12 mouse cellular contexts compared by ENCODE assay signal in genomic region chr10:79797326-79797725, GRCm38 (mm10). TPM values are rescaled to one million over a fixed set of nuclear protein-coding genes. Genes with fewer than 3 reads are reported as not detected.
DNase-seq lines count a peak whose midpoint lies in the region; ATAC-seq and TF ChIP-seq lines count a peak whose summit lies in the region.
"Had no signal": no experiment of that assay in that cellular context is flagged by ENCODE, and none has a peak within 500 bp of the region (broad histone marks: within the 10 kb centered on the region; RNA-seq: fewer than 3 reads in every experiment).

No protein-coding gene starts in this region.

- peaks cover 14% of the 10 kb centered on the region for H3K36me3 ChIP-seq in forebrain, embryonic 12.5 days (replicated peaks)
- no peaks in the 10 kb centered on the region for H3K36me3 ChIP-seq in midbrain, embryonic 16.5 days (ENCODE audit: control insufficient read depth, insufficient read depth, low read length)
- H3K36me3 ChIP-seq: G1E; liver, embryonic 15.5 days had no signal

- H3K27ac ChIP-seq in layer of hippocampus, adult 2 months: peak overlapping the region; percentile 76
- H3K27ac ChIP-seq in forebrain, embryonic 12.5 days: 0 out of 2 replicates have a peak overlapping the region, but pooled peaks have one; percentile 42
- H3K27ac ChIP-seq in midbrain, embryonic 16.5 days (ENCODE audit: low read length): no peak overlapping the region
- H3K27ac ChIP-seq: liver, embryonic 15.5 days had no signal

- H3K27me3 ChIP-seq in forebrain, embryonic 12.5 days: no peaks in the 10 kb centered on the region
- H3K27me3 ChIP-seq in midbrain, embryonic 16.5 days (ENCODE audit: control insufficient read depth, insufficient read depth, low read depth, low read length): no peaks in the 10 kb centered on the region

- peaks cover 62% of the 10 kb centered on the region for H3K4me1 ChIP-seq in forebrain, embryonic 12.5 days
- peaks cover 30% of the 10 kb centered on the region for H3K4me1 ChIP-seq in midbrain, embryonic 16.5 days (ENCODE audit: control insufficient read depth, insufficient read depth, low read length)

- H3K4me3 ChIP-seq in layer of hippocampus, adult 2 months: peak overlapping the region; percentile 23; the same call in 1 of the 2 replicates
- H3K4me3 ChIP-seq in forebrain, embryonic 12.5 days (replicated peaks): no peak overlapping the region
- no peak overlapping the region for H3K4me3 ChIP-seq in midbrain, embryonic 16.5 days (ENCODE audit: low read depth, low read length)
- H3K4me3 ChIP-seq: liver, embryonic 15.5 days had no signal

- intact Hi-C loops in heart, postnatal 36 days (cut with DNase I): no loop called here

- WGBS in forebrain, embryonic 12.5 days: 61% methylated on average over 15 of the region's 15 CpGs
- 45% methylated on average over 15 of the region's 15 CpGs for WGBS in midbrain, embryonic 16.5 days

- no peak for ATAC-seq in forebrain, embryonic 12.5 days (ENCODE audit: low FRiP score)
- no peak for ATAC-seq in midbrain, embryonic 16.5 days

- H3K9ac ChIP-seq in forebrain, embryonic 12.5 days: no peak overlapping the region
- peak overlapping the region; percentile 33; the same call in 1 of the 2 replicates for H3K9ac ChIP-seq in midbrain, embryonic 16.5 days (ENCODE audit: low read depth, low read length)
- H3K9ac ChIP-seq: liver, embryonic 15.5 days had no signal

- H3K4me2 ChIP-seq in forebrain, embryonic 12.5 days: peak overlapping the region; percentile 31
- peak overlapping the region; percentile 33 for H3K4me2 ChIP-seq in midbrain, embryonic 16.5 days (ENCODE audit: low read length)
- H3K4me2 ChIP-seq: liver, embryonic 15.5 days had no signal

- H3K9me3 ChIP-seq in forebrain, embryonic 12.5 days: no peaks in the 10 kb centered on the region
- H3K9me3 ChIP-seq in midbrain, embryonic 16.5 days (replicated peaks; ENCODE audit: control insufficient read depth, low read length, poor library complexity, severe bottlenecking): no peaks in the 10 kb centered on the region
- H3K9me3 ChIP-seq: liver, embryonic 15.5 days had no signal

- TF ChIP-seq CTCF in layer of hippocampus, adult 2 months (conservative IDR thresholded peaks at IDR 0.05): no peak

- DNase-seq in layer of hippocampus, adult 2 months (ENCODE audit: low spot score in 2 of 2): no peak
- DNase-seq in layer of hippocampus, adult 11-12 months (ENCODE audit: low spot score): no peak
- DNase-seq in heart, postnatal 36 days: peak; percentile 59 to 67
- no peak for DNase-seq in right cerebral cortex, postnatal 10 days (ENCODE audit: low spot score in 2 of 2)
- DNase-seq in lung, postnatal 10 days: no peak
- no peak for DNase-seq in adrenal gland, postnatal 4 days (ENCODE audit: low spot score in 2 of 2)
- DNase-seq: cerebellum, postnatal 36 days had no signal

RNA-seq across cellular contexts. Expression of gene Palm, which starts 4.0 kb away (rescaled TPM):
- total RNA-seq in layer of hippocampus, adult 2 months (2021): 100 to 1,000 TPM; 275 to 277 TPM
- polyA plus RNA-seq in forebrain, embryonic 12.5 days (2016; fragmentation: Nextera tagmentation; extraction: Ambion mirVana): 184 and 194 TPM in 2 replicates
- 10 to 100 TPM; 56.0 to 87.0 TPM for total RNA-seq in heart, postnatal 36 days (2021)
- polyA plus RNA-seq in midbrain, embryonic 16.5 days (2015; fragmentation: Nextera tagmentation; extraction: Ambion mirVana): 318 and 333 TPM in 2 replicates
- 100 to 1,000 TPM in 1 of 2 experiments, 10 to 100 TPM in 1; 91.8 to 119 TPM for total RNA-seq in adrenal gland, postnatal 4 days (2021)

RNA-seq across cellular contexts. Expression of gene Prss57, which starts 6.6 kb away (rescaled TPM):
- total RNA-seq in layer of hippocampus, adult 2 months (2021): under 1 TPM; 0.26 to 0.37 TPM
- polyA plus RNA-seq in forebrain, embryonic 12.5 days (2016; fragmentation: Nextera tagmentation; extraction: Ambion mirVana): 0.09 TPM in 1 of 2 replicates, not detected in the other
- total RNA-seq in heart, postnatal 36 days (2021): not detected
- polyA plus RNA-seq in midbrain, embryonic 16.5 days (2015; fragmentation: Nextera tagmentation; extraction: Ambion mirVana): 0.19 TPM in 2 replicates
- total RNA-seq in adrenal gland, postnatal 4 days (2021): under 1 TPM; 0.11 to 0.71 TPM
- polyA plus RNA-seq: G1E had no signal

RNA-seq across cellular contexts. Expression of gene Fstl3, which starts 20.3 kb away (rescaled TPM):
- 1 to 10 TPM; 2.5 to 2.7 TPM for total RNA-seq in layer of hippocampus, adult 2 months (2021)
- 0.55 and 1.0 TPM in 2 replicates for polyA plus RNA-seq in forebrain, embryonic 12.5 days (2016; fragmentation: Nextera tagmentation; extraction: Ambion mirVana)
- 1 to 10 TPM; 4.2 to 4.3 TPM for total RNA-seq in heart, postnatal 36 days (2021)
- polyA plus RNA-seq in midbrain, embryonic 16.5 days (2015; fragmentation: Nextera tagmentation; extraction: Ambion mirVana): 2.2 and 3.5 TPM in 2 replicates
- 1 to 10 TPM; 6.7 to 7.1 TPM for total RNA-seq in adrenal gland, postnatal 4 days (2021)

RNA-seq across cellular contexts. Expression of gene Misp, which starts 23.5 kb away (rescaled TPM):
- total RNA-seq in layer of hippocampus, adult 2 months (2021): 1 to 10 TPM in 1 of 2 experiments, under 1 TPM in 1; 0.54 to 1.1 TPM
- polyA plus RNA-seq in forebrain, embryonic 12.5 days (2016; fragmentation: Nextera tagmentation; extraction: Ambion mirVana): 0.81 and 1.1 TPM in 2 replicates
- under 1 TPM in 1 of 2 experiments, not detected in 1; 0.62 TPM for total RNA-seq in heart, postnatal 36 days (2021)
- polyA plus RNA-seq in midbrain, embryonic 16.5 days (2015; fragmentation: Nextera tagmentation; extraction: Ambion mirVana): 0.34 and 0.73 TPM in 2 replicates
- total RNA-seq in adrenal gland, postnatal 4 days (2021): 1 to 10 TPM in 1 of 2 experiments, under 1 TPM in 1; 0.20 to 4.2 TPM
- total RNA-seq: hematopoietic stem cell, adult 5-6 weeks had no signal
- polyA plus RNA-seq: G1E had no signal

RNA-seq across cellular contexts. Expression of gene Rnf126, which starts 30.6 kb away (rescaled TPM):
- 10 to 100 TPM; 85.0 to 88.3 TPM for total RNA-seq in layer of hippocampus, adult 2 months (2021)
- polyA plus RNA-seq in forebrain, embryonic 12.5 days (2016; fragmentation: Nextera tagmentation; extraction: Ambion mirVana): 96.8 and 103 TPM in 2 replicates
- total RNA-seq in heart, postnatal 36 days (2021): 10 to 100 TPM; 23.6 to 24.6 TPM
- polyA plus RNA-seq in midbrain, embryonic 16.5 days (2015; fragmentation: Nextera tagmentation; extraction: Ambion mirVana): 90.2 and 92.3 TPM in 2 replicates
- 10 to 100 TPM; 60.7 to 61.7 TPM for total RNA-seq in adrenal gland, postnatal 4 days (2021)

Comparison
In these comparisons a context has a peak if more than half of its experiments do, and no peak if none do; other contexts are left out.
1. DNase-seq: peak in heart, postnatal 36 days (2 of 2); none in layer of hippocampus, adult 2 months (0 of 2), layer of hippocampus, adult 11-12 months (single experiment), right cerebral cortex, postnatal 10 days (0 of 2), lung, postnatal 10 days (single experiment) and adrenal gland, postnatal 4 days (0 of 2).